Mouse (Mus musculus) gastrocnemius, postnatal 36 days (tissue): ENCODE results near the gene Neurog3. TPM values are rescaled to one million over a fixed set of nuclear protein-coding genes. Genes with fewer than 3 reads are reported as not detected.

Experiments
- total RNA-seq, 2 experiments: library from RNA; stranded (reverse); gene quantifications; 2 replicates each; pipeline ENCODE4 v1.2.3; 2021

Gene Neurog3
- total RNA-seq, 2 experiments from 2014 or later = not detected

Other genes with a start within 250 kb of the Neurog3 start
- gene Col13a1, start 154.0 kb upstream of the Neurog3 start, total RNA-seq = 1 to 10 TPM; 1.0 to 1.3 TPM
- under 1 TPM; 0.42 to 0.54 TPM for gene Fam241b, start 10.8 kb downstream of the Neurog3 start, total RNA-seq
- gene Tspan15, start 98.2 kb downstream of the Neurog3 start, total RNA-seq = 1 to 10 TPM; 3.5 to 6.4 TPM
- gene Tacr2, start 119.3 kb downstream of the Neurog3 start, total RNA-seq = not detected
- gene Hk1, start 246.8 kb downstream of the Neurog3 start, total RNA-seq = 1 to 10 TPM; 6.1 to 7.8 TPM